Mouse (Mus musculus): Measurements from ENCODE around the gene Ntf5. TPM values are rescaled to one million over a fixed set of nuclear protein-coding genes. Genes with fewer than 3 reads are reported as not detected.
"Not testable (repeated sequence)": the region's sequence is repeated elsewhere in the genome, so short reads cannot be mapped to it uniquely, and the experiment has no call there.

The Ntf5 gene
- polyA plus RNA-seq, 1 experiment from 2014 or later: 3.0 TPM

DNA sequence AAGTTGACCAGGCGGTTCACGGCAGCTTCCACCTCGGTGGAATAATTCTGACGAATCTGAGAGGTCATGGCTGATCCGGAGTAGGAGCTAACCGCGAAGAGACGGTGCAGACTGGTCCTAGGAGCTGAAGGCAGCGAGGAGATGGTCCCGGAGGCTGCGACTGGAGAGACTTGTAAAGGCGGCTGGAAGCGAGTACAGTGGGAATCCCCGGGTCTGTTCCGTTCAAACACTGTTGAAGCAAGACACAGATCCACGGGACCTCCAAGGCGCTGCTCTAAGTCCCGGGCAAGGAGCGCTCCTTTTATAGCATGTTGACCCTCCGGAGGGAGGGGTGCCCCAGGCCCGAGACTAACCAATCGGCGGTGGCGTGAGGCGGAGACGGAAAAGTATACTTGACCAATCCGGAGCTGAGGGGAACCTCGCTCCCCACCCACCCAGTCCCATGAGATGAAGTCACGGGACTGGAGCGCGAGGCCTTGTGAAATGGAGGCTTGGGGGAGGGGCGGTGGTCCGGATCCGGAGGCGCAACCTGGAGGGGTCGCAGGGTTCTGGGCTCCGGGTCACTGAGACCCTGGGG is 46.2 kb downstream of the Ntf5 start, which contains the start of gene Ftl1:
Ftl1 (minus strand) TSS at position 321 of the 577 bp plus-strand sequence.
- H3K4me3 ChIP-seq: peak within 1 kb of the TSS; percentile 89
- H3K9ac ChIP-seq: peak within 1 kb of the TSS; percentile 91
- H3K4me2 ChIP-seq (replicated peaks): peak within 1 kb of the TSS; percentile 88
- peaks cover 41% of the 10 kb centered on the region for H3K4me1 ChIP-seq
- not testable (repeated sequence) for H3K27me3 ChIP-seq, H3K9me3 ChIP-seq
- H3K27ac ChIP-seq: peak within 1 kb of the TSS; percentile 97
- H3K36me3 ChIP-seq: peaks cover 66% of the 10 kb centered on the region
- WGBS: 0% methylated on average over 37 of the region's 37 CpGs
- peak; percentile 94 for ATAC-seq (ENCODE audit: low FRiP score, low read depth)

DNA sequence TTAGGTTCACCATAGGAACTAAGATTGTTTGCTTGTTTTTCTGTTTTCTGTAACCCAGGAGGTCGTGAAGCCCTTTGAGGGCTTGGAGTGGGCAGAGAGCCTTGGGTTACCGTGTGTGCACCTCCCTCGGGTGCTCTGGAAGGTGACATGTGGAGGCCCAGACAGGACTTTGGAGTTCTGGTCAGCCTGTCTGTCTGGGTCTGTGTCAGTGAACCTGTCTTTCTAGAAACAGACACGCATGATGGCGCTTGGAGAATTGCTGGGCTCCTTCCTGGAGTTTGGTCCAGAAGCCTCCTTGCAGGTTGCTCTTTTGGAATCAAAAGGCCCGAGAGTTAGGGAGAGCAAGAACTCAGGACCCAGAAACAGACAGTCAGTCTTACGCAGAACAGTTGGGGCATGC is 46.9 kb downstream of the Ntf5 start:
- Histone ChIP-seq H3K4me1 (peaks cover 43% of the 10 kb centered on the region), H3K27me3 (no peaks in the 10 kb centered on the region), H3K9ac (peak overlapping the region; percentile 59), H3K36me3 (peaks cover 66% of the 10 kb centered on the region), H3K9me3 (no peaks in the 10 kb centered on the region), H3K27ac (peak overlapping the region; percentile 85), H3K4me2 (replicated peaks) (peak overlapping the region; percentile 66), H3K4me3 (peak overlapping the region; percentile 89)
- ATAC-seq (ENCODE audit: low FRiP score, low read depth): no peak
- 78% methylated on average over 7 of the region's 7 CpGs for WGBS

DNA sequence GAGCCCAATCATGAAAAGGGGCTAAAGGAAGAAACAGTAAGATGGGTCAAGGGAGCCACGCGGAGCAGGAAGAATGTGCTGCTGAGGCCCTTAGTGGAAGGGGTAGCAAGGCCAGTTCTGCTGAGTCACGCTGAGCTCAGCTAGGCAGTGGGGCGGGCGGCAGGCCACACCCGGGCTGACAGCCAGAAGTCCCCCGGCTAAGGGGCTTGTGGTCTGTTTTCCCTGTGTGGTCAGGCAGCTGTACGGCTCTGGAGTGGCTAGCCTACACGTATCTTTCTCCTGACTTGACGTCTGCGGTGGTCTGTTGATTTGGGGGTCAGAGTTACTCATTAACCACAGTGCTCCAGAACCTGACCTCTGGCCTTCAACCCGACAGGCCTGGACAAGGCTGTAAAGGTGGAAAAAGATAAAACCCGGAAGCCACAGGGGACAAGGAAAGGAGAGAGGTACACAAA is 47.4 kb downstream of the Ntf5 start:
- peaks cover 65% of the 10 kb centered on the region for H3K36me3 ChIP-seq
- H3K27me3 ChIP-seq: no peaks in the 10 kb centered on the region
- peak overlapping the region; percentile 59 for H3K9ac ChIP-seq
- H3K4me1 ChIP-seq: peaks cover 48% of the 10 kb centered on the region
- H3K4me2 ChIP-seq (replicated peaks): peak overlapping the region; percentile 66
- H3K4me3 ChIP-seq: peak overlapping the region; percentile 89
- WGBS: 19% methylated on average over 13 of the region's 13 CpGs
- ATAC-seq (ENCODE audit: low FRiP score, low read depth): no peak; the same call in 1 of the 2 replicates
- peak overlapping the region; percentile 85 for H3K27ac ChIP-seq
- H3K9me3 ChIP-seq: no peaks in the 10 kb centered on the region

DNA sequence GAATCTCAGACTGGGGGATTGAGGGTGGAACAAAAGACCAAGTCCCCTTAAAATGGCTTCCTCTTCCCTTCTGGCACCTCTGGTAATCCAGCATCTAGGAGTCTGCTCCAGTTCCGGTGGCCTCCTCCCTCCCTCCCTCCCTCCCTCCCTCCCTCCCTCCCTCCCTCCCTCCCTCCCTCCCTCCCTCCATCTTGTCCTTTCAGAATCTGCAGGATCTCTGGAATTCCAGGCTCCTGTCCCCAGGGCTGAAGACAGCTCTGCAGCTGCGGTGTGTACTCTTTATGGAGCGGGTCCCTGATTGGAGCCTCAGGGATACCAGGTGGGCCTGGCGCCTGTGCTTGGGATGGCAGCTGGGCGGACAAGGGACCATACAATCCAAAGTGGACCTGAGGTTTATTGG is 47.8 kb downstream of the Ntf5 start:
- no peaks in the 10 kb centered on the region for H3K27me3 ChIP-seq
- no peak overlapping the region for H3K4me3 ChIP-seq
- H3K27ac ChIP-seq: peak overlapping the region; percentile 85
- no peak overlapping the region for H3K9ac ChIP-seq
- peaks cover 62% of the 10 kb centered on the region for H3K36me3 ChIP-seq
- 67% methylated on average over 4 of the region's 5 CpGs for WGBS
- no peaks in the 10 kb centered on the region for H3K9me3 ChIP-seq
- no peak for ATAC-seq (ENCODE audit: low FRiP score, low read depth)
- peaks cover 49% of the 10 kb centered on the region for H3K4me1 ChIP-seq
- peak overlapping the region; percentile 66; the same call in 1 of the 2 replicates for H3K4me2 ChIP-seq (replicated peaks)

DNA sequence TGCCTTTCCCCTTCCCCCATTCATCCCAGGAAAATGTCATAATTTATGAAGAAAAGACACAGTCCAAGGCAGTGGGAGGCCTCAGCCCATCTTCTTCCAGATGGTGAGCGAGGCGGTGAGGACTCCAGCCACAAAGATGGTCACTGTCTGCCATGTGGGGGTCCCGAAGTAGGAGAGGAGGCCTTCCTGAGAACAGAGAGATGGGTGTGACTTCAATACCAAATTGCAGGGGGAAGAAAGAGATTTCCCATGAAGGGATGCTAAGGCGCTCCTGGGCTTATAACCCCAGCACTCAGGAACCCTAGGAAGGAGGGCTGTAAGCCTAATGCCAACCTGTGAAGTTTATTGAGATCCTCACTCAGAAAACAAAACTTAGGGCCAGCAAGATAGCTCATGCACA is 48.3 kb downstream of the Ntf5 start:
- ATAC-seq (ENCODE audit: low FRiP score, low read depth): no peak
- H3K36me3 ChIP-seq: peaks cover 60% of the 10 kb centered on the region
- no peak overlapping the region for H3K4me2 ChIP-seq (replicated peaks)
- WGBS: 89% methylated on average over 4 of the region's 4 CpGs
- no peaks in the 10 kb centered on the region for H3K9me3 ChIP-seq
- peaks cover 44% of the 10 kb centered on the region for H3K4me1 ChIP-seq
- H3K27me3 ChIP-seq: no peaks in the 10 kb centered on the region
- H3K27ac ChIP-seq: no peak overlapping the region; the same call in 1 of the 2 replicates
- no peak overlapping the region for H3K9ac ChIP-seq
- no peak overlapping the region for H3K4me3 ChIP-seq

DNA sequence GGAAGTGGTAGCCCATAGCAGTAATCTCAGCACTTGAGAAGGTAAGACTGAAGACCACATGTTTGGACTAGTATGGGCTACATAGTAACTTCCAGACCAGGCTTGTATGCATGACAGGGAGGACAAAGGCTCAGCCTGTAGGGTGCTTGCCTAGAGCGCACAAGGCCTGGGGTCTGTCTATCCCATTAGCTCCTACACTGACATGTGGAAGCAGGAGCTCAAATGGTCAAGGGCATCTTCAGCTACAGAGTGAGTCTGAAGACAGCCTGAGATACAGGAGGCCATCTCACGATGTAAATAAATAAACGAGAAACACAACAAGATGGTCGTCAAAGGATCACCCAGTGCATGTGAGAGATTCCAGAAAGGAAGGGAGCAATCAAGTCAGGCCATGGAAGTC is 48.8 kb downstream of the Ntf5 start:
- no peak overlapping the region for H3K9ac ChIP-seq
- H3K27me3 ChIP-seq: no peaks in the 10 kb centered on the region
- no peak overlapping the region for H3K4me2 ChIP-seq (replicated peaks)
- 78% methylated on average over 4 of the region's 4 CpGs for WGBS
- ATAC-seq (ENCODE audit: low FRiP score, low read depth): no peak
- no peaks in the 10 kb centered on the region for H3K9me3 ChIP-seq
- peaks cover 42% of the 10 kb centered on the region for H3K4me1 ChIP-seq
- peaks cover 54% of the 10 kb centered on the region for H3K36me3 ChIP-seq
- H3K27ac ChIP-seq: no peak overlapping the region
- H3K4me3 ChIP-seq: no peak overlapping the region

DNA sequence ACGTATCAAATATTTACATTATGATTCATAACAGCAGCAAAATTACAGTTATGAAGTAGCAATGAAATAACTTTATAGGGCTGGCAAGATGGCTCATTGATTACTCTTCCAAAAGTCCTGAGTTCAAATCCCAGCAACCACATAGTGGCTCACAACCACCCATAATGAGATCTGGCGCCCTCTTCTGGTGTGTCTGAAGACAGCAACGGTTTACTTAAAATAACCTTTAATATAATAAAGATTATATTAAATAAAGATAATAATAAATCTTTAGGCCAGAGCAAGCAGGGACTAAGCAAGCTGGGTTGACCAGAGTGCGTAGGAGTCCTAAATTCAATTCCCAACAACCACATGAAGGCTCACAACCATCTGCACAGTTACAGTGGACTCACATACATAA is 49.4 kb downstream of the Ntf5 start:
- H3K9ac ChIP-seq; H3K4me2 ChIP-seq (replicated peaks); H3K27me3 ChIP-seq; H3K9me3 ChIP-seq; H3K27ac ChIP-seq; H3K4me3 ChIP-seq; ATAC-seq (ENCODE audit: low FRiP score, low read depth): not testable (repeated sequence)
- 76% methylated on average over 4 of the region's 4 CpGs for WGBS
- Histone ChIP-seq H3K4me1 (peaks cover 38% of the 10 kb centered on the region), H3K36me3 (peaks cover 49% of the 10 kb centered on the region)

DNA sequence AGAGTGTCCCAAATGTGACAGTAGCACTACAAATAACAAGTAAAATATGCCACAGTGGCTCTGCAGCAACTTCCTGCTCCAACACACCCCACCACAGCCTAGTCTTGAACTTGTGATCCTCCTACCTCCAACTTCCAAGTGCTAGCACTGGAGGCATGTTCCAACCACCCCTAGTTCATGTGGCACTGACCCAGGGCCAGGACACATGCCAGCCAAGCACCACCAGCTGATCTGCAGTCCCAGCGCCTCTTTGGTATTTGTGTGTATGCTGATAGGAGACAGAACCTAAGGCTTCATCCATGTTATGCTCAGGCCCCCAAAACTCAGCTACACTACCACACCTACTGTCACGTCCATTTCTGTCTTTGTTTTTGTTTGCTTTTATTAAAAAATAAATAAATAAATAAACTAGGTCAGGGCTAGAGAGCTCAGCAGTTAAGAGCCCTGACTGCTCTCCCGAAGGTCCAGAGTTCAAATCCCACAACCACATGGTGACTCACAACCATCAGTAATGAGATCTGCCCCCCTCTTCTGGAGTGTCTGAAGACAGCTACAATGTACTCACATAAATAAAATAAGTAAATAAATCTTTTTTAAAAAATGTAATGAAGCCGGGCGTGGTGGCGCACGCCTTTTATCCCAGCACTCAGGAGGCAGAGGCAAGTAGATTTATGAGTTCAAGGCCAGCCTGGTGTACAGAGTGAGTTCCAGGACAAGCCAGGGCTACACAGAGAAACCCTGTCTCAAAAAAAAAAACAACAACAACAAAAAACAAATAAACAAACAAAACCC is 50.7 kb downstream of the Ntf5 start:
- Histone ChIP-seq H3K27me3 (no peaks in the 10 kb centered on the region), H3K27ac (no peak overlapping the region), H3K9me3 (no peaks in the 10 kb centered on the region), H3K4me2 (replicated peaks) (no peak overlapping the region), H3K4me1 (peaks cover 33% of the 10 kb centered on the region), H3K4me3 (no peak overlapping the region), H3K36me3 (peaks cover 41% of the 10 kb centered on the region), H3K9ac (no peak overlapping the region)
- no peak for ATAC-seq (ENCODE audit: low FRiP score, low read depth)
- 92% methylated on average over 7 of the region's 7 CpGs for WGBS

DNA sequence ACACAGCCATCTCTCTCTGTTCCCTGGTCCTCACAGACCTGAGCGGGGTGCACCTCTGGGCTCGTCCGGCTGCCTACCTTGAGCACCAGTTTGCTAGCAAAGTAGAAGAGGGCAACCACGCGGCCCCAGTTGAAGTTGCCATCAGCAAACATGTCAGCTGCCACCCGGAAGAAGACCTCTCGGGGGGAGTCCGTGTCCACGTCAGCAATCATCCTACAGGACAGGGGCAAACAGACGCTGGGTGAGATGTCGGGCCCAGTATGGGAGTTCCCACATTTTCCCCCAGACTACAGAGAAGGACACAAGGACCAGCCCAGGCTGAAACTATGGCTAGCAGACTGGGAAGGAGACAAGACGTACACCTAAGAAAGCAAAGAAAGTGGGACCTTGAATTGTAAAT is 51.6 kb downstream of the Ntf5 start:
- peak overlapping the region; percentile 83 for H3K9ac ChIP-seq
- H3K4me3 ChIP-seq: peak overlapping the region; percentile 85; the same call in 1 of the 2 replicates
- H3K9me3 ChIP-seq: no peaks in the 10 kb centered on the region
- peaks cover 41% of the 10 kb centered on the region for H3K36me3 ChIP-seq
- H3K27ac ChIP-seq: no peak overlapping the region
- no peaks in the 10 kb centered on the region for H3K27me3 ChIP-seq
- 96% methylated on average over 12 of the region's 12 CpGs for WGBS
- no peak for ATAC-seq (ENCODE audit: low FRiP score, low read depth)
- peaks cover 31% of the 10 kb centered on the region for H3K4me1 ChIP-seq
- peak overlapping the region; percentile 70; the same call in 1 of the 2 replicates for H3K4me2 ChIP-seq (replicated peaks)

DNA sequence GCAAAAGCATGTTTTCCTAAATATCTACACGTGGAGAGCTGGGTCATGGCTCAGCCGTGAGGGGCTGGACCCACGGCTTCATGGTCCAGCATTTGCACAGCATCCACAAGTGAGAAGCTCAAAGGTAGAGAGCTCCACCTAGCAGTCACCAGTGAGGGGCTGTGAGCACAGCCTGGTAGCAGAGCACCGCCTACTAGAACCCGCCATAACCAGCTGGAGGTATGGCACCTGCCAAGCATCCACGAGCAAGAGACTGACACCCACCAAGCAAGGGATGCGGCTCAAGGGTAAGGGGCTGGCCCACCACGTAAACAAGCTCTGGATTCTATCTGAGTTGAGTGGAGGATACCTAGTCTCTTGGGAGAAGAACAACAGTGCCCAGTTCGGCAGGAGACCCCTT is 52.1 kb downstream of the Ntf5 start:
- H3K4me3 ChIP-seq: peak overlapping the region; percentile 85
- 82% methylated on average over 9 of the region's 9 CpGs for WGBS
- peaks cover 41% of the 10 kb centered on the region for H3K36me3 ChIP-seq
- H3K9ac ChIP-seq: peak overlapping the region; percentile 83
- no peak for ATAC-seq (ENCODE audit: low FRiP score, low read depth)
- H3K4me1 ChIP-seq: peaks cover 27% of the 10 kb centered on the region
- H3K9me3 ChIP-seq: no peaks in the 10 kb centered on the region
- H3K4me2 ChIP-seq (replicated peaks): peak overlapping the region; percentile 70
- H3K27me3 ChIP-seq: no peaks in the 10 kb centered on the region
- H3K27ac ChIP-seq: no peak overlapping the region

DNA sequence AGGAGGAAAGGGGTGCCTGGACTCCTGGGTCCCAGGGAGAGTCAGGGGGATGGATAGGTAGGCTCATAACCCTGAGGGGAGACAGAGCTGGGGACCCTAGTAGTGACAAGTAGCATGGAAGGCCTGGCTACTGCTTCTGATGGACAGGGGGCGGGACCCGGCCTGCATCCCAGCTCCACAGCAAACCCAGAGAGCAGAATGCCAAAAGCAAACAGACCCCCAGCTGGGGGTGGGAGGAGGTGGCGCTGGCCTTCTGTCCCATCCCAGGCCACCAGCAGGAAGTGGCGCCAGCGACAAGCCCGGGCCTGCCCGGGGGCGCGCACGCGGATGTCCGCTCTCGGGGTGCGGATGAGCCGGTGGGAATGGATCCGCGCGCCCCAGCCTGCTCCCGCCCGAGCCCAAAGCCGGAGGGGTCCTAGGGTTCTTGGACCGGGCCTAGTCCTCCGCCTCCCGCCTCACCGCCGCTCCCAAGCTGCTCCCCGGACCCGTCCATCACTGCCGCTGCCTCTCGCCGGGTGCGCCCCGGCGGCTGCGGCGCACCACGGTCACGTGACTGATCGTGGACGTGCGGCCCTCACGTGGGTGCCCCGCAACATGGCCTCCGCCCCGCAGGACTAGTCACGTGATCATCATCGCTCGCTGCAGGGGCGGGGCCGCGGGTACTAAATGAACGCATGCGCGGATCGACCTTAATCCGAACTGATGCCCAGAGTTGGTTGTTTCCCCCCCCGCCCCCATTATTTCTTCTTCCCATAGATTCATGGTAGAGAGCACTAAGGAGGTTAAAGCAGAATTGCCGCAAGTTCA is 53.0 kb downstream of the Ntf5 start, which contains the start of gene Bax:
Bax (minus strand) TSS at position 616 of the 807 bp plus-strand sequence.
- Histone ChIP-seq H3K9ac (peak within 1 kb of the TSS; percentile 83), H3K36me3 (peaks cover 40% of the 10 kb centered on the region), H3K27ac (peak within 1 kb of the TSS; percentile 44; the same call in 1 of the 2 replicates), H3K4me1 (peaks cover 19% of the 10 kb centered on the region), H3K4me3 (peak within 1 kb of the TSS; percentile 85), H3K9me3 (no peaks in the 10 kb centered on the region), H3K27me3 (no peaks in the 10 kb centered on the region), H3K4me2 (replicated peaks) (peak within 1 kb of the TSS; percentile 70)
- peak; percentile 76 for ATAC-seq (ENCODE audit: low FRiP score, low read depth)
- under 1% methylated on average over 58 of the region's 58 CpGs for WGBS

Measured in limb, embryonic 13.5 days (tissue).